Mouse (Mus musculus): Measurements from ENCODE around the gene Ranbp6. TPM values are rescaled to one million over a fixed set of nuclear protein-coding genes. Genes with fewer than 3 reads are reported as not detected.

Gene Ranbp6
- polyA plus RNA-seq, 1 experiment, result 1.7 TPM

DNA sequence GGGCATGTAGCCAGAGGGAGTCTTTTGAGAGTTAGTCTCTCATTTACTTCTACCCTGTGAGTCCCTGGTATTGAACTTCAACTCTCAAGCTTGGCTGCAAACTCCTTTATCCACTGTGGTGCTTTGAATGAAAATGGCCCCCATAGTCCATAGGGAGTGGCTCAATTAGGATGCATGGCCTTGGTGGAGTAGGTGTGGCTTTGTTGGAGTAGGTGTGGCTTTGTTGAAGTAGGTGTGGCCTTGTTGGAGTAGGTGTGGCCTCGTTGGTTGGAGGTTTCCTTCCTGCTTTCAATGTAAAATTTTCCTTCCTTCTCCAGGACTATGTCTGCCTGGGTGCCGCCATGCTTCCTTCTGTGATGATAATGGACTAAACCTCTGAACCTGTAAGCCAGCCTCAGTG, 18.1 kb upstream of the Ranbp6 start:
- no peak for DNase-seq (ENCODE audit: low read depth in 1 of 2, low spot score in 2 of 2)
- H3K4me3 ChIP-seq (ENCODE audit: extremely low read depth, insufficient read depth, insufficient read length), result no peak overlapping the region
- no peaks in the 10 kb centered on the region for H3K4me1 ChIP-seq (ENCODE audit: control insufficient read depth, insufficient read depth, insufficient read length)
- no peak for TF ChIP-seq CTCF (IDR thresholded peaks at IDR 0.05; ENCODE audit: extremely low read depth, insufficient read depth, insufficient read length, insufficient replicate concordance)
- no peak for TF ChIP-seq POLR2A (IDR thresholded peaks at IDR 0.05; ENCODE audit: low read depth, low read length)
- H3K36me3 ChIP-seq (ENCODE audit: control insufficient read depth, insufficient read depth, low read length), result no peaks in the 10 kb centered on the region
- WGBS, result 86% methylated on average over 2 of the region's 2 CpGs
- no peaks in the 10 kb centered on the region for H3K27me3 ChIP-seq (ENCODE audit: control insufficient read depth, insufficient read depth, low read length)
- H3K27ac ChIP-seq (ENCODE audit: insufficient read depth, low read length), result no peak overlapping the region

DNA sequence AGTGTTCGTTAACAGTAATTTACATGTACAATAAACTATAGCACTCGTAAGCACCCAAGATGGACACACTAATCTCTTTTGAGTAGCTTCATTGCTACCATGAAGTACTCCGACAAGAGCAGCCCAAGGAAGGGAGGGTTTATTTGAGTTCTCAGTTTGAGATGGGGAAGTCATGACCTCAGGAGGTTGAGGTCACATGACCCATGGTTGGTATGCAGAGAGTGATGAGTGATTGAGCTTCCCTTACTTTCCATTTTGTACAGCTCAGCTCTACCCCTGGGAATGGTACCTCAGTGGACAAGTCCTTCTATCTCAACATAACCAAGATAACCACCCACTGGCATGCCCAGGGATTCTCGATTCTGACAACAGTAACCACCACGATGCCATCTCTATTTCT, 15.8 kb upstream of the Ranbp6 start:
- TF ChIP-seq POLR2A (IDR thresholded peaks at IDR 0.05; ENCODE audit: low read depth, low read length) (no peak), CTCF (IDR thresholded peaks at IDR 0.05; ENCODE audit: extremely low read depth, insufficient read depth, insufficient read length, insufficient replicate concordance) (no peak)
- DNase-seq (ENCODE audit: low read depth in 1 of 2, low spot score in 2 of 2), result no peak
- Histone ChIP-seq H3K27ac (ENCODE audit: insufficient read depth, low read length) (no peak overlapping the region), H3K36me3 (ENCODE audit: control insufficient read depth, insufficient read depth, low read length) (no peaks in the 10 kb centered on the region), H3K4me1 (ENCODE audit: control insufficient read depth, insufficient read depth, insufficient read length) (no peaks in the 10 kb centered on the region), H3K4me3 (ENCODE audit: extremely low read depth, insufficient read depth, insufficient read length) (no peak overlapping the region), H3K27me3 (ENCODE audit: control insufficient read depth, insufficient read depth, low read length) (no peaks in the 10 kb centered on the region)
- WGBS, result 75% methylated on average over 5 of the region's 5 CpGs

DNA sequence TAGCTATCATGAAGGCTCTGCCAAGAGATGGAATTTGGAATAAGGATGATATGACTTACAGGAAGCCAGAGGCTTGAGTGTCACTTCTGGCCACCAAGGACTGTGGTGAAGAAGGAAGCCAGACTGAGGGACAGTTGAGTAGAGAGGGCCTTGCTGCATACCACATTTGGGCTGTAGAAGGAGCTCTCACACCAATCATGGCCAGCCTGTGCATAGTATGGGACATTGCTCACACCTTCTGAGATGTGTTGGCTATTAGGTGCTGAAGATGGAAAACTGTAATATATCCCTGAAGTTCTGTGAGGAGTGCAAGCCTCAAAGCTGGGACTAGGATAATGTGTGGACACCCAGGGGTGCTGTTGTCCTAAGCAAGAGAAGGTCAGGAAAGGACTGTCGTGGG, 13.9 kb upstream of the Ranbp6 start:
- H3K4me1 ChIP-seq (ENCODE audit: control insufficient read depth, insufficient read depth, insufficient read length), result no peaks in the 10 kb centered on the region
- 70% methylated on average over 1 of the region's 1 CpGs for WGBS

DNA sequence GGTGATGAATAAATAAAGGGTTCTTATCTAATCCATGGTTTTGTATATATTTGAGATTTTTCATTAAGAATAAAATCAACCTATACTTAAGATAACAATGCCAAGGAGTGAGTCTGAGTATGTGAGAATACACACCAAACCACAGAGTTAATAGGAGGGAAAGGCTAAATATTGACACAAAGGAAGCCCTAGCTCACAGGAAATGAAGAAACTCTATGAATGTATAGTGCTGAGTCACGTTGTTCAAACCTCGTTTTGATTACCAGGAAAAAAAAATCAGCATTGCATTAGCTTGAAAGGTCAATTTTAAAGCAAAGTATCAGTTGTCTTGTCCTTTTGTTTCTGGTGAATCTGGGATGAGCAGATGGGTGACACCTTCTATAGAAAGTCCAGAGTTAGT, 12.2 kb upstream of the Ranbp6 start:
- Histone ChIP-seq H3K4me1 (ENCODE audit: control insufficient read depth, insufficient read depth, insufficient read length) (no peaks in the 10 kb centered on the region), H3K27me3 (ENCODE audit: control insufficient read depth, insufficient read depth, low read length) (no peaks in the 10 kb centered on the region), H3K36me3 (ENCODE audit: control insufficient read depth, insufficient read depth, low read length) (no peaks in the 10 kb centered on the region), H3K27ac (ENCODE audit: insufficient read depth, low read length) (no peak overlapping the region), H3K4me3 (ENCODE audit: extremely low read depth, insufficient read depth, insufficient read length) (no peak overlapping the region)
- TF ChIP-seq CTCF (IDR thresholded peaks at IDR 0.05; ENCODE audit: extremely low read depth, insufficient read depth, insufficient read length, insufficient replicate concordance), result no peak
- TF ChIP-seq POLR2A (IDR thresholded peaks at IDR 0.05; ENCODE audit: low read depth, low read length), result no peak
- no peak for DNase-seq (ENCODE audit: low read depth in 1 of 2, low spot score in 2 of 2)
- 16% methylated on average over 2 of the region's 2 CpGs for WGBS

More for the DNA sequence above, 13.9 kb upstream of the Ranbp6 start:
- TF ChIP-seq CTCF (IDR thresholded peaks at IDR 0.05; ENCODE audit: extremely low read depth, insufficient read depth, insufficient read length, insufficient replicate concordance) (no peak), POLR2A (IDR thresholded peaks at IDR 0.05; ENCODE audit: low read depth, low read length) (no peak)
- Histone ChIP-seq H3K27ac (ENCODE audit: insufficient read depth, low read length) (no peak overlapping the region), H3K4me3 (ENCODE audit: extremely low read depth, insufficient read depth, insufficient read length) (no peak overlapping the region), H3K27me3 (ENCODE audit: control insufficient read depth, insufficient read depth, low read length) (no peaks in the 10 kb centered on the region), H3K36me3 (ENCODE audit: control insufficient read depth, insufficient read depth, low read length) (no peaks in the 10 kb centered on the region)
- no peak for DNase-seq (ENCODE audit: low read depth in 1 of 2, low spot score in 2 of 2)

DNA sequence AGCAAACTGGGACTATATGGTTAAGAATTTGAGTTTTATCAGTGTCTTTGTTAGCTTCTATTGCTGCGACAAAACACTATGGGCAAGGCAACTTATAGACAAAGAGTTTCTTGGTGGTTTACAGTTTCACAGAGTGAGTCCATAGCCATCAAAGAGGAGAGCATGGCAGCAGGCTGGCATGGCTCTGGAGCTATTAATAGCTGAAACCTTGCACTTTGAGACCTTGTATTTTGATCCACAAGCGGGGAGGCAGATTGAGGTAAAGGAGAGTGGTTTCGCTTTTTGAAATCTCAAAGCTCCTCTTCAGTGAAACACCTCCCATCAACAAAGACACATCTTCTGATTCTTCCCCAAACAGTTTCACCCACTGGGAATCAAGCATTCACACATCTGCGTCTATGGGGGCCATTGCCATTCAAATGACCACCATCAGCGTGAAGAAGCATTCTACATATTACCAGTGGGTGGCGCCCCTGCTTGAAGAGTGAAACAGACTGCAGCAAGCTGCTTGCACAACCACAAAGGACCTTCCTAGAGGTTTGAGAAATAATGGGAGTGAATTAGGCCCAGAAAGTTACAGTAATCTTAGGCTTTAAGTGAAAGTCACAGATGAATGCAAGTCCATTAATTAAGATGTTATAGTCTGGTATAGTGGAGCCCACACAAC, 11.4 kb upstream of the Ranbp6 start:
- Histone ChIP-seq H3K27me3 (ENCODE audit: control insufficient read depth, insufficient read depth, low read length) (no peaks in the 10 kb centered on the region), H3K4me3 (ENCODE audit: extremely low read depth, insufficient read depth, insufficient read length) (no peak overlapping the region), H3K27ac (ENCODE audit: insufficient read depth, low read length) (no peak overlapping the region), H3K36me3 (ENCODE audit: control insufficient read depth, insufficient read depth, low read length) (no peaks in the 10 kb centered on the region), H3K4me1 (ENCODE audit: control insufficient read depth, insufficient read depth, insufficient read length) (no peaks in the 10 kb centered on the region)
- WGBS, result 64% methylated on average over 6 of the region's 6 CpGs
- peak in 1 of 2 experiments; percentile 20 for DNase-seq (ENCODE audit: low read depth in 1 of 2, low spot score in 2 of 2)
- TF ChIP-seq POLR2A (IDR thresholded peaks at IDR 0.05; ENCODE audit: low read depth, low read length) (no peak), CTCF (IDR thresholded peaks at IDR 0.05; ENCODE audit: extremely low read depth, insufficient read depth, insufficient read length, insufficient replicate concordance) (peak; percentile 43; the same call in 1 of the 2 replicates)

DNA sequence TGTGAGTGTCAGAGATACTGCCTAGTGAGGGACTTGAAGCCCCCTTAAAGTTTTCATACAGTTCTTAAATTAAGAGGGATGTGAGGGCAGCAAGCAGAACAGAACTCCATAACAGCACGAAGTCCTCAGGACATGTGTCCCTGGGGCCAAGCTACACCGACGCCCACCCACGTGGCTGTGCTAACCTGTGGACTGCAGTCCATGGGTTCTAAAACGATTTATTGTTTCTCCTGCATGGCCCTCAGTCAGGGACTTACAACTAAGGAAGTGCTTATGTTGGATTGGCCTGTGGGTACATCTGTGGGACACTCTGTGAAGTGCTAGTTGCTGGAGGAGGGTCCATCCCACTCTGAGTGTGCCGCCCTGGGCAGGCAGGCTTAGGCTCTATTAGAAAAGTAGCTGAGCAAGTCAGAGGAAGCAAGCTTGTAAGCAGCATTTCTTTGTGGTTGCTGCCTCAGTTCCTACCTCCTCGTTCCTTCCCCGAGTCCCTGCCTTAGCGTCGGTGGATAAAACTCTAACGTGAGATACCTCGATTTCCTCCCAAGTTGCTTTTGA, 10.8 kb upstream of the Ranbp6 start:
- no peak for DNase-seq (ENCODE audit: low read depth in 1 of 2, low spot score in 2 of 2)
- WGBS, result 78% methylated on average over 12 of the region's 12 CpGs

DNA sequence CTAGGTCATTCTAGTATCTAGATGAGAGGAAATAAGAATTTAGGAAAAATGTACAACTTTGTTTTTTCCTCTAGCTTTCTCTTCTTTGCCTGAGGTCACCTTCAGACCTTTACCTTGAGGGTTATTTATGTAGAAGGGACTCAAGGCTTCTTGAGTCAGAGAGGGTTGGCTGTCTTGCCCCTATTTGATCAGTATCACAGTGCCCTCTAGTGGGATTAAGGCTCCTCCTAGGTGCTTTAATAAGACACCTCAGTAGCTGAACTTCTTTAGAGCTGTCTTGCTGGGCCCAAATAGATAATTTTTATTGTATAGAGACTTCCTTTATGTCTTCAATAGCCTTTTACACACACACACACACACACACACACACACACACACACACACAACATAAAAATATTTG, 8.2 kb upstream of the Ranbp6 start:
- TF ChIP-seq CTCF (IDR thresholded peaks at IDR 0.05; ENCODE audit: extremely low read depth, insufficient read depth, insufficient read length, insufficient replicate concordance) (peak; percentile 23; the same call in 1 of the 2 replicates), POLR2A (IDR thresholded peaks at IDR 0.05; ENCODE audit: low read depth, low read length) (no peak)
- Histone ChIP-seq H3K27me3 (ENCODE audit: control insufficient read depth, insufficient read depth, low read length) (no peaks in the 10 kb centered on the region), H3K4me1 (ENCODE audit: control insufficient read depth, insufficient read depth, insufficient read length) (no peaks in the 10 kb centered on the region), H3K4me3 (ENCODE audit: extremely low read depth, insufficient read depth, insufficient read length) (no peak overlapping the region), H3K27ac (ENCODE audit: insufficient read depth, low read length) (no peak overlapping the region), H3K36me3 (ENCODE audit: control insufficient read depth, insufficient read depth, low read length) (no peaks in the 10 kb centered on the region)
- peak; percentile 28 to 61 for DNase-seq (ENCODE audit: low read depth in 1 of 2, low spot score in 2 of 2)

More for the DNA sequence above, 10.8 kb upstream of the Ranbp6 start:
- Histone ChIP-seq H3K27ac (ENCODE audit: insufficient read depth, low read length) (no peak overlapping the region), H3K4me1 (ENCODE audit: control insufficient read depth, insufficient read depth, insufficient read length) (no peaks in the 10 kb centered on the region), H3K27me3 (ENCODE audit: control insufficient read depth, insufficient read depth, low read length) (no peaks in the 10 kb centered on the region), H3K4me3 (ENCODE audit: extremely low read depth, insufficient read depth, insufficient read length) (no peak overlapping the region), H3K36me3 (ENCODE audit: control insufficient read depth, insufficient read depth, low read length) (no peaks in the 10 kb centered on the region)
- TF ChIP-seq POLR2A (IDR thresholded peaks at IDR 0.05; ENCODE audit: low read depth, low read length) (no peak), CTCF (IDR thresholded peaks at IDR 0.05; ENCODE audit: extremely low read depth, insufficient read depth, insufficient read length, insufficient replicate concordance) (no peak)

All from spleen, adult 2 months (tissue).